Mouse (Mus musculus): ENCODE data around the gene Anks1b. TPM values are rescaled to one million over a fixed set of nuclear protein-coding genes. Genes with fewer than 3 reads are reported as not detected.

The Anks1b gene
- polyA plus RNA-seq, 1 experiment from 2014 or later, result 2.8 TPM

DNA sequence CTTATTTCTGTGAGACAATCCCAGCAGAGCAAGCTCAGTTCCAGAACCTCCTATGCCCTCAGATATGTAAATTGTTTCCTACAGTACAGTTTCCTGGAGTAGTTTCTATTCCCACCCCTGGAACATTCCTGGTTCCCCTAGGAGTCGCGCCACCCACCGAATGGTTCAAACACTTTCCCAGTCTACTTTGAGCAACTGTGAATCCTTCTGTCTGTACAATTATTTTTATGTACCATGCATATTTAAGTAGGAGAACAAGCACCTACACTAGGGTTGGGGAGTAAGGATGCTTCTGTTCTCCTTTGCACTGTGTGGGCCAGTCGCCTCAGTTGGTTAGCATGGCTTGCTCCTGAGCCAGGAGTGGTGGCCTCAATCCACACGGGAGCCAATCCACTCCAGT is 999.9 kb downstream of the Anks1b start:
- no peak for ATAC-seq (ENCODE audit: insufficient number of reproducible peaks, insufficient read depth, low FRiP score, low TSS enrichment)
- WGBS, result 90% methylated on average over 5 of the region's 5 CpGs
- Histone ChIP-seq H3K27me3 (no peaks in the 10 kb centered on the region), H3K36me3 (no peaks in the 10 kb centered on the region), H3K27ac (no peak overlapping the region), H3K9ac (no peak overlapping the region), H3K4me2 (replicated peaks) (no peak overlapping the region), H3K4me1 (no peaks in the 10 kb centered on the region), H3K9me3 (no peaks in the 10 kb centered on the region), H3K4me3 (no peak overlapping the region)

DNA sequence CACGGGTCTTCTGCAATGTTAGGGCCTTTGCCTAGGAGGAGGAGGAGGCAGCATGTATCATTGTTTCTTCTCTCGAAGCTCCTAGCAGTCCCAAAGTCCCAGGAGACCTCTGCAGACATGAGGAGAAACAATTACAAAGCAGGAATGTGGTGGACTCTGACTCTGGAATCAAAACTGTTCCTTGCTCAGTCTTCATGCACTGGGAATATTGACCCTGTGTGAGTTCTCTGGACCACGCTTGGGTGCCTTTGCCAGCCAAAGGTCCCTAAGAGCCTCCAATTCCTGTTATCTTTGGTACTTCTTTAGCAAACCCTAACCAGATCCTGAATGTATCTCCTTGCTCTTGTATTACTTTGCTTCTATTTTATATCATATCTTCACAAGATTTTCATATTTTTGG is 1000.9 kb downstream of the Anks1b start:
- no peaks in the 10 kb centered on the region for H3K36me3 ChIP-seq
- no peaks in the 10 kb centered on the region for H3K27me3 ChIP-seq
- H3K4me1 ChIP-seq, result no peaks in the 10 kb centered on the region
- no peaks in the 10 kb centered on the region for H3K9me3 ChIP-seq
- H3K9ac ChIP-seq, result no peak overlapping the region
- ATAC-seq (ENCODE audit: insufficient number of reproducible peaks, insufficient read depth, low FRiP score, low TSS enrichment), result no peak
- WGBS, result 72% methylated on average over 3 of the region's 3 CpGs
- H3K27ac ChIP-seq, result no peak overlapping the region
- H3K4me3 ChIP-seq, result no peak overlapping the region
- no peak overlapping the region for H3K4me2 ChIP-seq (replicated peaks)

GRCm38 (mm10) chr10:90880854-90881560 is 1007.7 kb downstream of the Anks1b start:
- Histone ChIP-seq H3K27me3 (no peaks in the 10 kb centered on the region), H3K36me3 (no peaks in the 10 kb centered on the region), H3K9me3 (no peaks in the 10 kb centered on the region), H3K9ac (no peak overlapping the region), H3K4me3 (no peak overlapping the region), H3K4me1 (no peaks in the 10 kb centered on the region), H3K4me2 (replicated peaks) (no peak overlapping the region), H3K27ac (no peak overlapping the region)
- no peak for ATAC-seq (ENCODE audit: insufficient number of reproducible peaks, insufficient read depth, low FRiP score, low TSS enrichment)
- WGBS, result 37% methylated on average over 8 of the region's 8 CpGs

GRCm38 (mm10) chr10:90889566-90889965 is 1016.3 kb downstream of the Anks1b start:
- ATAC-seq (ENCODE audit: insufficient number of reproducible peaks, insufficient read depth, low FRiP score, low TSS enrichment), result no peak
- Histone ChIP-seq H3K4me1 (no peaks in the 10 kb centered on the region), H3K36me3 (no peaks in the 10 kb centered on the region), H3K27me3 (no peaks in the 10 kb centered on the region), H3K4me3 (no peak overlapping the region), H3K9ac (no peak overlapping the region), H3K4me2 (replicated peaks) (no peak overlapping the region), H3K27ac (no peak overlapping the region), H3K9me3 (no peaks in the 10 kb centered on the region)
- WGBS, result 82% methylated on average over 5 of the region's 5 CpGs

- H3K4me2 ChIP-seq (replicated peaks), result no peak overlapping the region
- 86% methylated on average over 11 of the region's 11 CpGs for WGBS
- H3K27me3 ChIP-seq, result no peaks in the 10 kb centered on the region
- H3K4me3 ChIP-seq, result no peak overlapping the region
- no peak overlapping the region for H3K27ac ChIP-seq
- ATAC-seq (ENCODE audit: insufficient number of reproducible peaks, insufficient read depth, low FRiP score, low TSS enrichment), result no peak
- H3K9ac ChIP-seq, result no peak overlapping the region
- no peaks in the 10 kb centered on the region for H3K9me3 ChIP-seq
- H3K36me3 ChIP-seq, result no peaks in the 10 kb centered on the region
- no peaks in the 10 kb centered on the region for H3K4me1 ChIP-seq
Observed at GRCm38 (mm10) chr10:90892728-90893127, 1019.4 kb downstream of the Anks1b start.

DNA sequence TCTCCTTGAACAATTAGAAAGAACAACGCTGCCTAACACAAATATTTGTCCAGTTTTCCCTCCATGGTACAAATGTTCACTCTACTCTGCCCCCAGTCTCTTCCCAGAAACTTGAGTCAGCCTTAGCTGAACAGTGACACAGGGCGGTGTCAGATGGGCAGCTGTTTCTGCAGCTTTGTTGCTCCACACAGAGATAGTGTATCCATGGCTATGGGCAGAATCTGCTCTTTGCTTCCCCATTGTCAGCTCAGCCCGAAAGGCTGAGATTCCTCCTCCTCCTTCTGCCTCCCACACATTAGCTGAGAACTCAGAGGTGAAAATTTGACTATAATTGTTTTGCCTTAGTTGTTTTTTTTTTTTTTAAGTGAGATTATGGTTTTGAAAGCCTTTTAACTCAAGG is 1024.6 kb downstream of the Anks1b start:
- WGBS, result 69% methylated on average over 3 of the region's 3 CpGs
- Histone ChIP-seq H3K4me2 (replicated peaks) (no peak overlapping the region), H3K9me3 (no peaks in the 10 kb centered on the region), H3K4me3 (no peak overlapping the region), H3K27ac (no peak overlapping the region), H3K36me3 (no peaks in the 10 kb centered on the region), H3K9ac (no peak overlapping the region), H3K27me3 (no peaks in the 10 kb centered on the region), H3K4me1 (peaks cover 2% of the 10 kb centered on the region; the same call in 1 of the 2 replicates)
- no peak for ATAC-seq (ENCODE audit: insufficient number of reproducible peaks, insufficient read depth, low FRiP score, low TSS enrichment)

DNA sequence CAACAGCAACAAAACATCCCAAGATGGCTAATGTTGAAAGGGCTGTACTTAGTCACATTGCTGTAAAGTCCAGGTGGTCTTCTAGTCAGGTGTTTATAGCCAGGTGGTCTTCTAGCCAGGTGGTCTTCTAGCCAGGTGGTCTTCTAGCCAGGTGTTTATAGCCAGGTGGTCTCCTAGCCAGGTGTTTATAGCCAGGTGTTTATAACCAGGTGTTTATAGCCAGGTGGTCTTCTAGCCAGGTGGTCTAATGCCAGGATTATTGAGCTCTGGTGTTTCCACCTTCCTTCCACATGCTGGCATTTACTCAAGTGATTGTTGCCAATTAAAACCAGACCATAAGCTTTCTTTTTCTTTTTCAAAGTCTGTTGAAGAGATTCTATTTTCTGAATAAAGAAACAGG is 1030.9 kb downstream of the Anks1b start:
- no peak for ATAC-seq (ENCODE audit: insufficient number of reproducible peaks, insufficient read depth, low FRiP score, low TSS enrichment)

GRCm38 (mm10) chr10:90907381-90907780 is 1034.1 kb downstream of the Anks1b start:
- Histone ChIP-seq H3K36me3 (no peaks in the 10 kb centered on the region), H3K4me1 (no peaks in the 10 kb centered on the region), H3K9me3 (no peaks in the 10 kb centered on the region), H3K4me2 (replicated peaks) (no peak overlapping the region), H3K9ac (no peak overlapping the region), H3K27me3 (no peaks in the 10 kb centered on the region), H3K27ac (no peak overlapping the region), H3K4me3 (no peak overlapping the region)
- no peak for ATAC-seq (ENCODE audit: insufficient number of reproducible peaks, insufficient read depth, low FRiP score, low TSS enrichment)
- 85% methylated on average over 8 of the region's 8 CpGs for WGBS

More for the DNA sequence above, 1030.9 kb downstream of the Anks1b start:
- Histone ChIP-seq H3K4me2 (replicated peaks) (no peak overlapping the region), H3K36me3 (no peaks in the 10 kb centered on the region), H3K4me1 (peaks cover 2% of the 10 kb centered on the region; the same call in 1 of the 2 replicates), H3K4me3 (no peak overlapping the region), H3K27me3 (no peaks in the 10 kb centered on the region), H3K9ac (no peak overlapping the region), H3K27ac (no peak overlapping the region), H3K9me3 (no peaks in the 10 kb centered on the region)

DNA sequence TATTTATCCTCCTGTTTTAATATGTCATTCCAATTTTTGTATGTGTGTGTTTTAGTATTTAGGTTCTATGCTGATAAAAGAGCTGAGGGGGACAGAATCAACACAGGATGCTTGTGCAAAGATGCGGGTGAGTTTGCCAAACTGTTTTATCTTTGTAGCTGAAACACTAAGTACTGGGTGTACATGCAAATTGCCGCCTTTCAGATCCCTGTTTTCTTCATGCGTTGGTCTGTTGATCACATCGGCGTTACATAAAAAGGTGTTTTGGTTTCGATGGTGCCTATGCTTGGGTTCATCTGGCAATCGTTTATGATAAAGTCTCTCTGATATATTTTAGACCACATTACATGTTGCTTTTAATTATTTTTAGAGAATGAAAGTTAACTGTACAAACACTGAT is 1050.2 kb downstream of the Anks1b start:
- ATAC-seq (ENCODE audit: insufficient number of reproducible peaks, insufficient read depth, low FRiP score, low TSS enrichment), result no peak
- no peak overlapping the region for H3K27ac ChIP-seq
- no peaks in the 10 kb centered on the region for H3K4me1 ChIP-seq
- H3K9ac ChIP-seq, result no peak overlapping the region
- H3K36me3 ChIP-seq, result no peaks in the 10 kb centered on the region
- no peaks in the 10 kb centered on the region for H3K27me3 ChIP-seq
- H3K4me3 ChIP-seq, result no peak overlapping the region
- WGBS, result 87% methylated on average over 7 of the region's 7 CpGs
- no peak overlapping the region for H3K4me2 ChIP-seq (replicated peaks)
- no peaks in the 10 kb centered on the region for H3K9me3 ChIP-seq

GRCm38 (mm10) chr10:90933088-90933487 is 1059.8 kb downstream of the Anks1b start:
- WGBS, result 57% methylated on average over 5 of the region's 5 CpGs

GRCm38 (mm10) chr10:90934678-90935077 is 1061.4 kb downstream of the Anks1b start:
- Histone ChIP-seq H3K4me2 (replicated peaks) (no peak overlapping the region), H3K27ac (no peak overlapping the region), H3K4me1 (no peaks in the 10 kb centered on the region), H3K36me3 (no peaks in the 10 kb centered on the region), H3K27me3 (no peaks in the 10 kb centered on the region), H3K9me3 (no peaks in the 10 kb centered on the region), H3K9ac (no peak overlapping the region), H3K4me3 (no peak overlapping the region)
- no peak for ATAC-seq (ENCODE audit: insufficient number of reproducible peaks, insufficient read depth, low FRiP score, low TSS enrichment)
- 63% methylated on average over 13 of the region's 13 CpGs for WGBS

More at GRCm38 (mm10) chr10:90933088-90933487, 1059.8 kb downstream of the Anks1b start:
- Histone ChIP-seq H3K4me1 (no peaks in the 10 kb centered on the region), H3K9me3 (no peaks in the 10 kb centered on the region), H3K4me2 (replicated peaks) (no peak overlapping the region), H3K36me3 (no peaks in the 10 kb centered on the region), H3K9ac (no peak overlapping the region), H3K4me3 (no peak overlapping the region), H3K27ac (no peak overlapping the region), H3K27me3 (no peaks in the 10 kb centered on the region)
- ATAC-seq (ENCODE audit: insufficient number of reproducible peaks, insufficient read depth, low FRiP score, low TSS enrichment), result no peak

GRCm38 (mm10) chr10:90937721-90938460 is 1064.6 kb downstream of the Anks1b start:
- H3K36me3 ChIP-seq, result no peaks in the 10 kb centered on the region
- ATAC-seq (ENCODE audit: insufficient number of reproducible peaks, insufficient read depth, low FRiP score, low TSS enrichment), result no peak
- no peaks in the 10 kb centered on the region for H3K9me3 ChIP-seq
- WGBS, result 82% methylated on average over 5 of the region's 5 CpGs
- H3K27ac ChIP-seq, result no peak overlapping the region
- H3K4me2 ChIP-seq (replicated peaks), result no peak overlapping the region
- H3K9ac ChIP-seq, result no peak overlapping the region
- H3K4me3 ChIP-seq, result no peak overlapping the region
- no peaks in the 10 kb centered on the region for H3K4me1 ChIP-seq
- H3K27me3 ChIP-seq, result no peaks in the 10 kb centered on the region

Measured in embryonic facial prominence, embryonic 12.5 days (tissue).